Mouse (Mus musculus) layer of hippocampus, postnatal 10 days (tissue): ENCODE results near the gene Fndc3b. TPM values are rescaled to one million over a fixed set of nuclear protein-coding genes. Genes with fewer than 3 reads are reported as not detected.

ENCODE experiments used
- DNase-seq, 2 experiments: peaks; one replicate each; pipeline ENCODE4 v3.0.0; 2021; ENCODE audit warnings: low spot score in 2 of 2
- total RNA-seq, 2 experiments: library from RNA; stranded (reverse); gene quantifications; 2 replicates each; pipeline ENCODE4 v1.2.3; 2021

Fndc3b gene
- total RNA-seq, 2 experiments from 2014 or later: 28.4 to 31.3 TPM

DNA sequence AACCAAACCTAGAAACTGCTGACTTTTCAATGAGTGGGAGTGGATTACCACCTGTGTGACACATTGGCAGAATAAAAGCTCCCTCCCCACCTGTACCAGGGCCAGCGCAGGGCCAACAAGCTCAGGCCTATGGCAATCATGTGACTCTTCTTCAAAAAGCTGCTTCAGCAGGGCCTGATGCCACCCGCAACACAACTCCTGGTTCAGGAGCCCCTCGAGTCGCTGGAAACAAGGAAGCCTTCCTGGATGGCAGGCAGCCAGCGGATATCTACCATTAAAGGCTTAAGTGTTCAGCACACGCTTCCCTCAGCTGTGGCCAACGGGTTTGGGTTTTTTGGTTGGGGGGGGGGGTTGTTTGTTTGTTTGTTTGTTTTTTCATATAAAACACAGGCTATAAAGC, 37.4 kb downstream of the Fndc3b start:
- no peak for DNase-seq

DNA sequence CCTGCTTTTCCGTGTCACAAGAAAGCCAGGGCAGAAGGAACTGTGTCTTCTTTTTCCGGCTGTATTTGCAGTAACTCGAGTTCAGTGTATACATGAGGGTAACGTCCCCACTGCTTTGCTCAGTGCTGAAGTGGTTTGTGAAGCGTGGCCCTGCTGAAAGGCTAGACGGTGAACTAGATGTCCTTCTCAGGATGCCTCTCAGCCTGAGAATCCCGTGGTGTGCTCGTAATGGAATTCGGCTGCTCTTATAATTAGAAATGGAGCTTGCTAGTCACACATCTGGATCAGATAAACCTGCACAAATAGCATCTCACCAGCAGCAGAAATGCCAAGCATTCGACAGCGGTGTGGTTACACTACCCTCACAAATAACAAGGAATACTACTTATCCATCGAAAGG, 40.7 kb downstream of the Fndc3b start:
- DNase-seq: no peak

DNA sequence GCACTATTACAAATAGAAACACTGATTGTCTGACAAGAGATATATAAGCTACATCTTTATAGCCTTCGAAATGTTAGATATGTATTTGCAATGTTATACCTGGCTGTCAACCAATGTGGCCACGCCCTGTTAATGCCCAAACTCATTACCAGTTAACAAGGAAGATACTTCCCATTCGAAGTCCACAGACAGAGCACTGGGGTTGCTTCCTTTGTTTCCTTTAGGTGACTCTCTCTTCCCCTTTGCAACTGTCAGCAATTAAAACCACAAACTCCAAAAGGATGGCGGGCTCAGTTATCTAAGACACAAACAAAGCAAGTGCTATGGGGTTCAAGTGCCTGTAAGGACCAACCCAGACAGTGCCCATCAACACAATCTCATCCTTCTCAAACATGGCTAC, 43.8 kb downstream of the Fndc3b start:
- no peak for DNase-seq

DNA sequence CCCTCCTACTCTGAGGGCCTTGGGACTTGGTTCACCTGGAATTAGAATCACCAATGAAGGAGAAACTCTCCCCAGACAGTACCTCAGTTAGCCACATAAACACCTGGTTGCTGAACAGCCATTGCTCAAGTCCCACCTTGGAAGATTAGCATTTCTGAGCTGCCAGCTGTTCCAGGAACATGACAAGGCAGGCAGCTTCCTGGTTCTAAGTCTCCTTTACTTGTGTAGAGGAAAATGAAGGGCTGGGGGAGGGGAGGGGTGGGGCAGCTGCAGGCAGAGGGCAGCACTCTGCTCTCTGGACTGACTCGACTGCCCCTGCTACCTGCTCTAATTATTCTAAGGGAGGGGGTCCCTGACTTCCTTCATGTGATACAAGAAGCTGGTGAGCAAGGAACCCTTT, 45.8 kb downstream of the Fndc3b start:
- no peak for DNase-seq

DNA sequence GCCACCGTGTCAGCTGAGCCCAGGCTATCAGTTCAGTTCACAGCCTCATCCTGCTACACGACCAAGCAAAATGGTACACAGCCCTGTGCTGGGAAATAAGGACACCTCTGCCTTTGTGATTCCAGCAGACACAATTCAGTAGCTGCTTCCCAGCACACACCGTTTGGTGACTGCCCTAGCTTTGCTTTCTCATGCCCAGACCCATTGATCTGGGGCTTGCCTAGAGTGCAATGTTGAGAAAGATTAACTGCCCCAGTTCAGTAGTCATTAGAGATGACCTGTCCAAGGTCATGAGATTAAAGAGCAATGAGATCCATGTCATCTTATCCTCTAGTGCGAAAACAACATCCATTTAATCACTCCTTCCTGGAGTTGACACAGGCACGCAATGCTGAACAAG, 47.9 kb downstream of the Fndc3b start:
- no peak for DNase-seq

DNA sequence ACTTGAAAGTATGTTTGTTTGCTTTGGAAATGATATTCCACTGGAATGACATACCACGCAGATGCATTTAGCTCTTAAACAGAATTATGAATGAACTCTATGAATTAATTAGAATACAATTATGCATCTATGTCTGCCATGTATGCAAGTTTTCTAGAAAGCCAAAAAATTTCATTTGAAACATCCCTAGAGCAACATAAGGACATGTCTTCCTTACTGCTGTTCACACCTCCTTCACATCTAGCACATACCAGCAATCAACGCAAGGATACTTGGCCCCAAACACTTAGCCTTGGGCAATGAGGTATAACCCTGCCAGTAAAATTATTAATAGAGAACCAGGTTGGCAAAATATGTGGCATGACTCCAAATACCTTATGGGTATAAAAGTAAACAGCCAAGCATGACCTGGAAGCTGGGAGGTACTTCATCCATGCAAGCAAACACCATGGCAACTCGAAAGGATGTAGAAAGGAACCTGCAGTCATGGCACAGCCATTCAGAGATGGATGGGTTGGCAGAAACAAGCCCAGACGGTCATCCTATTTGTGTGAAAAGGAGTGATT, 52.8 kb downstream of the Fndc3b start:
- DNase-seq: no peak

DNA sequence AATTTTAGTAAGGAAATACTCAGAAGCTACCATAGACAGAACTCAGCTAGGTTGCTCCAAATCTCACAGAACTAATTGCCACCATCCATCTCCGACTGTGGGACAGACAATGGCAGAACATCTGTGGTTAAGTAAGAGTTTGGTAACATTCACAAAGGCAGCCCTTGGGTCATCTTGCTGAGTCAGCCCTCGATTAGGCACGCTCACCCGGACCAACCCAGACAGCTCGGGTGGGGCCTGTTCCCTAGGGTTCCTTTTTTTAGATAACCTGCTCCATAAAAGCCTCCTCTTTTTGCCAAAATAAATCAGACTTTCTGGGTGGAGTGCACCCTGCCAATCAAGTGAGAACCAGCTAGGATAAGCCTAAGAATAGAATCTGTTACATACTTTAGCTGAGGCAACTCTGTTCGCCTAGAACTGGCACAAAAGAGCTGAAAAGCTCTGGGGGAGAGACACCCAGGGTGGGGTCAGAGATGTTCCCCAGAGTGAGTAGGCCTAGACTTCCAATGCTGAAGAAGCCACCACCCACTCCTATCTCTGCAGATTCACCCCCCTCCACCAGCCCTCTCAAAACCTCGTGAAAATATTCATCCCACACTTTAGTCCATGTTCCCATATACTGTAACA, 54.2 kb downstream of the Fndc3b start:
- DNase-seq: no peak

DNA sequence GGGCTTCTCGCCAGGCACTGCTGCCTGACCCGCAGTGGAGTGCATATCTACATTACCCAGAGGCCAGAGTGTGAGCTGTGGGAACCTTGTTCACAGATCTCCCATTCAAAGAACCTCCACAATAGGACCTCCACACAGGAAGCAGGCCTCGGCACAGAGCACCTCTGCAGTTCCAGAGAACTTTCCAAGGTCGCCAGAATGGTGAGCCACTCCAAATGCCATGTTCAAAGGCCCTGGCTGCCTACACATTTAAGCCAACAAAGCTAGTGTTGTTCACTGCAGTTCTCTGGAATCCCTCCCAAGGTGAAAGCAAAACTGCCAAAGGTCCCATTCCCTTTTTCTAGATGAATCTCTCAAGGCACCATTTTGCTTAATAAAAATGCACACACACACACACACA, 55.4 kb downstream of the Fndc3b start:
- DNase-seq: no peak

DNA sequence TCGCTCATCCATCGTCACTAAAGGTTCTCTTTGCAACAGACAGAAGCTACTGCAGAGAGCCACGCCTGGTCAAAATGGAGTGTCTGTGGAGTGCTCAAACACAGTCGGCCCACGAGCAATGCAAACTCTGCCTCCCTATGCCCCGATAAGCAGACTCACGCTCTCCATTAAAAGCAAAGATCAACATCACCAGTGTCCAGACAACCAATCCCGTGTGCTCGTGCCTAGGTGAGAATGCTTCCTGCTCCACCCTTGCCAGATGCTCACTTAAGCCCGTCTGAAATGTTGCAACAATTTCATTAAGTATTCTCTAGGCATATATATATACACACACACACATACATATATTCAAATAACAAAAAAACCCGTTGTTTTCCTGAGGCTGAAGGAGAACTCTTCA, 56.1 kb downstream of the Fndc3b start:
- no peak for DNase-seq

DNA sequence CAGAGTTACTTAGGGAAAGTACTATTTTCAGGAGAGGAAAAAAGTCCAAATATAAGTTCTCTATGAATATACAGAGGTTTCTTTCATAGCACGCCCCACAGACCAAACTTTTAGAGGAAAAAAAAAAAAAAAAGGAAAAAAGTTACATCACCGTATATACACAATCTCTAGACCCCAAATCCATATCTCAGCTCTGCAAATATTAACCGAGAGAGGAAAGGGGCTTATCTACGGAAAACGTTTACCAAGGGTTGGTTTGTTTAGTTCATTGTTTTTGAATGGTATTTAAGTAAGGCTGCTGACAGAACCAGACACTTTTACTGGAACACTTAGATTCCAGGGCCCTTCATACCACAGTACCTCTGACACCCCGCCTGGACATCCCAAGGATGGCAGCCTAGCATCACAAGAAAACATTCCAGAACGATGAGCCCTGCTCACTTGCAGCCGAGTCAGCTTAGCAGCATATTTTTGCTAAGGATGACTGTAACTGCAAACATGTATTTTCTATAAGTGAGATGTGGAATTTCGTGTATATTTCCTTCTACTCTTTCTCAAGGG, 58.6 kb downstream of the Fndc3b start:
- DNase-seq: no peak

DNA sequence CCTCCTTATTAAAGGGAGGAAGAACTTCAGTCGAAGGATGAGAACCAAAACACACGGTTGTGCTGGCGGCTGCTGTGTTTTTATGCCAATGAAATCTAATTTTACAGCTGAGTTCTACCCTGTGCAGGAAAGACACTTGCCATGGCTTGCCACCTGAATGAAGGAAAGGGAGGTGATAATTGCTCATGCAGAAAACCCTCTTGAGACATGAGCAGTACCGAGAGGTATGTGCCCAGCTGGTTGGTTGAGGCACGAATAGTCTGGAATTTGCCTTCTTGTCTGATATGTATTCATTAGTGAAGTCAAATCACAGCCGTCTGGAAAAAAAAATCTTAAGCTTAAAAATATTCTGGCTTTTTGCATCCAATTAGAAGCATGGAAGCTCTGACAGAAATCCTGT, 59.4 kb downstream of the Fndc3b start:
- no peak for DNase-seq

DNA sequence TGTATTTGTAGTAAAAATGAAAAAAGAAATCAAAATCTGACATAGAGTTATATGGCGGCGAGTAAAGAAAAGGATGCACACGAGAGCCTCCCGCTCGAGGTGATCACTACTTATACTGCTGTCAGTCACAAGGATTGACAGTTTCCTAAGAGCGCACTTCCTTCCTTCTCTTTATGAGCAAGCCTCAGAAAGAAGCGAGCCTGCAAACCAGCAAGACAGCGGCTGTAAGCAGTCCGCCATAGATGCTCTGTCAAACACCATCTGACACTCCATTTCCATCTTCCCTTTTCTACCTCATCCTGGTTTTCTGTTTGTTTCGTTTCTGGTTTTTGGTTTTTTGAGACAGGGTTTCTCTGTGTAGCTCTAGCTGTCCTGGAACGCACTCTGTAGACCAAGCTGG, 61.0 kb downstream of the Fndc3b start:
- DNase-seq: no peak

DNA sequence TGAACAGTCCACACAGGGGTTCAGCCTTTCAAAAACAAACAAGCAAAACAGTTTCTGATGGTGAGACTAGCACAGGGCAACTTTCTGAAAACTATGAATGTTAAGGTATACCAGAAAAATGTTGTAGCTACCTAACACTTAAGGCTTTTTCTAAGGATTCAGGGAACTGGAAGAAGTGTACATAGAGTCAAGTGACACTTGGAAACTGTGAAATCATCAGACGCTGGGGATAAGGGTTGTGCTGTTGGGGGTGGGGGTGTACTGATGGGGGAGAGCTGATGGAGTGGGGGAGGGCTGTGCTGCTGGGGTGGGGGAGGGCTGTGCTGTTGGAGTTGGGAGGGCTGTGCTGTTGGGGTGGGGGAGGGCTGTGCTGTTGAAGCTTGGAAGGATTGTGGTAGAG, 61.8 kb downstream of the Fndc3b start:
- DNase-seq: no peak

DNA sequence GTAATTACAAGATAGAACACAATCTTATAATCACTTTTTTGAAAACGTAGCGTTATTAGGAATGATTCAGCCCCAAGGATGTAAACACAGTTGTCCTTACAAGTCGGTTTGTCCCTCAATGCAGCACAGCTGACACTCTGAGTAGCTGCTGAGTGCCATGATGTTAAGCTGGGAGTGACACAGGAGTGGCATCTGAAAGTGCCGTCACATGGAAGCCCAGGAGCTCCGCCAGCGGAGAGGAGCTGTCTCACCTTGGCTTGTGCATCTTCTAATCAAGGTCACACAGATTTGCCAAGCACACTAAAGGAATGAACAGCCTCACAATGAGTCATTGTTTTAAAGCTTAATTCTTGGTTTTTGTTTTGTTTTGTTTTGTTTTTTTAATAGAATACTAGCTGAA, 68.7 kb downstream of the Fndc3b start:
- DNase-seq: no peak

DNA sequence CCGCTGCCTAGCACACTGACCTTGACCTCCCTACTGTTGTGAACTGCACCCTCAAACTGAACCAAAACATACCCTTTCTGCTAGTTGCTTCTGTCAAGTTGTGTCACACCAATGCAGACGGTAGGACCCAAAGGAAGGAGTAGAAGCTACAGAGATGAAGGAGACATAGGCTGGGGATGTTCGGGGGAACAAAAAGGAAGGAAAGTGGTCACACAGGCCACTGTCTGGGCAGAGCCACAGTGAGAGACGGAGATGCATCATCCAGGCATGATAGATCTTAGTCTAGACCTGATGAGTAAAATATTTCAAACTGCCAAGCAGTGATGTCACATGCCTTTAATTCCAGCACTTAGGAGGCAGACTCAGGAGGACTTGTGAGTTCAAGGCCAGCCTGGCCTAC, 71.4 kb downstream of the Fndc3b start:
- no peak for DNase-seq

DNA sequence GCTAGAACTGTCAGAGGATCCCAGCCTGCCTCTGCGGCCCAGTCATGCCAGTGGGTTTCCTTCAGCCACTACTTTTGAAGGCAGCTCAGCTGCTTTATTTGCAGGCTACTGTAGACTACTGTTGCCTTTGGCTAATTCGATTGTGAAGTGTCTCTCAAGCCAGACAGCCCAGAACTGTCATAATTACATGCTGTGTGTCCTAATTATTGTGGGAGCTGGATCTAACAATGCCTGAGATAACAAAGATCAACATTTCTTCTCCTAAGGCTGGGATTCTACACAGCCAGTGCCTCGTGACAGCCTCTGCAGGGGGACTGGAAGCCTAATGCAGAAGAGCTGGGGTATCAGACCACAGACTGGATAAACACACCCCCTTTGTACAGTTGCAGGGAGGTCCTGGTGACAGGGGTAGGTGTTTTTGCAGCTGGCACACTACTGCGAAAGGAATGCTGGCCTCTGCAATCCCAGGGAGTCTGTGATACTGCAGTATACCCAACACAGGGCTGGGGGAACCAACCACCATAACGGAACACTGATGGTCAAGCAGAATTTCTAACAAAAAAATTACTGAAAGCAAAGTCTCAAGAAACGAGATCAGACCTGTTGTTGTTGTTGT, 74.0 kb downstream of the Fndc3b start:
- DNase-seq: no peak

DNA sequence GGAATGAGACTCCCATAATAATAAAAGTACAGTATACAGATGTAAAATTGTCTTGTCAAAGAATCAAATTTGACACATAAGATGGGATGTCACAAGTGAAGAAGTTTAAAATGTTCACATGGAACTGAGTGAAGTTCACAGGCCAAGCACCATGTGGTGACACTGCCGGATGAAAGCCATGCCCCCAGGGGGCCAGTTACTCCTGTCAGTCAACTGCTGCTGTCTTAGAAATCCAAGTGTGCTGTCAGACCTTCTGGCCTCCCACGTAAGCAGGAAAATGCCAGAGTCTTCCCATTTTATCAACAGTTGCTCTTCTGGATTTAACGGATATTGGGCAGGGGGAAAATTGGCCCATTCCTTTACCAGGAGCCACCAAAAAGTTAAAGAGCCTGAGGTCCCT, 75.3 kb downstream of the Fndc3b start:
- DNase-seq: no peak

DNA sequence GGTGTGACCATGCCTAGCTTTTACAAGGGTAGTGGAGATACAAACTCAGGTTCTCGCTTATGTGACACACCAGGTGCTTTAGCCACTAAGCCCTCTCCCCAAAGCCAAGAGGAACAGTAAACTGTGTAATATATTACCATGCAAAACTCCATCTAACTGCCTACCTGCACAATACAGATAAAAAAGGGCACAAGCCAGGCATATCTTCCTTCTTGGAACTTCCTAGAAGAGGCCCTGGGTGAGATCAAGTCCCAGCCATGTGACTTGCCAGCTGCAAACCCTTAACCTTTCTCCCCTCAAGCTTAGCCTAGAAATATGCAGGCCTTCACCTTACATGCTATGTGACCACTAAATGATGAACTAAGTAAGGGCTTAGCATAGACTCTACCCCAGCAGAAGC, 78.2 kb downstream of the Fndc3b start:
- no peak for DNase-seq

DNA sequence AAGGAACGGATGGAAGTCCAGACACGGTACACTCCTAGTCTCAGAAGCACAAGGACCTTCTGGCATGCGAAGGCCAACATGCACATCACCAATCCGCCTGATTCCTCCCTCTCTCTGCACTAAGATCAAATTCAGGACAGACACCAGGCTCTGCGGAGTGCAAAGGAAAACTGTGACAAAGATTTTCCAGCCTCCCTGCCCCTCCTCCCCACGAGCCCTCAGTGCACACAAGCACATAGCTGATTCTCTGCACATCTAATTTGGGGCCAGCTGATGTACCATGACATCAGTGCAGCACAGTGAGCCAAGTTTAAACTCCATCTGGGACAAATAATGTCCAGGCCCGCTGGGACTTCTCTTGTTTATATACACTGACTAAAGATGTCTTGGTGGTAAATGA, 80.0 kb downstream of the Fndc3b start:
- DNase-seq: no peak

DNA sequence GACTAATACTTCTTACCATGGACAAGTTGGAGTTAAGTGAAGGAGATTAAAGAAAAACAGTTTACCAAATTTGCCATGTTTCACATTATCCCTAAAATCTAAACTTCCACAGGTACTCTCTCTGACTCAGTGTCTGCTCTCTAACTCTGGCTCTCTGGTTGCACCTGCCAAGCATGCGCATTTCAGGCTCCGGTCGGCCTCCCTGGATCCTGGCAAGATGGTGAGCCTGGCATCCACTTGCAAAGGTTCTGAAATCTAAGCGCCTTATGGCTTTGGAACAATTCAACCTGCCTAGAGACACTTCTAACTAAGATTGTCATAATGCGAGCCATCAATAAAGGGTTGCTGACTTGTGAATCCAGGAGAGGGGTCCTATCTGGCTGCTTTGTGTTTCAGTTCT, 81.4 kb downstream of the Fndc3b start:
- DNase-seq: no peak

DNA sequence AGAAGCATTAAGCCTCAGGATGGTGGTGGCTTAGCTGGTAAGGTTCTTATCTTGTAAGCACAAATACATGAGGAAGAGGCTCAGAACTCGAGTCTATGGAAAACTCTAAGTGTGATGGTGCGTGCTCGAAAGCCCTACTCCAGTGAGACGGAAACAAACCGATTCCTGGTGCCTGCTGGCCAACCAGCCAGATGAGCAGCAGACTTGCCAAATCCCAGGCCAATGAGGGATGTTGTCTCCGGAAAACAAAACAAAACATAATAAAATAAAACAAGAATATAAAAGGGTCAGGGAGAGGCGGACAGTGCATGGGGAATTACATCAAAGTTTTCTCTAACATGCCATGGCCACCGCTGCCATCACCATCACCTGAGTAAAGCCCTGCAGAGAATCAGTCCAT, 84.8 kb downstream of the Fndc3b start:
- DNase-seq: no peak

DNA sequence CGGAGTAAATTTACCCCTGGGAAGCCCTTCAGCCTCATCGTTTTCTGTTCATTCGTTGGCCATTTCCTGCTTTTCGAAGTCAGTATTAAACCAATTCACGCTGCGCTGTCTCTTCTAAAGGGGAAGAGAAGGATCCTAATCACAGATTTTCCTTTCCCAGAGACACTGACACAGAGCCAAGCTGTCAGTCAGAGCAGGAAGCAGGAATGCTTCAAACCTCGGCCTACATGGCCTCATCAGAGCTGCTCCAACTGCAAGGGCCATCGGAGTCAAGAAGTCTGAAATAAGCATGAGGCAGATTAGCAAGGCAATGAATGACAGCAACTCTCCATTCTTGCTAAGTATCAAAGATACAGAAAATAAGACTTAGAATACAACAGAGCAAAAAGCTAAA, 85.5 kb downstream of the Fndc3b start:
- no peak for DNase-seq
